Mouse (Mus musculus) lung, embryonic 14.5 days (tissue): Measurements from ENCODE around the gene Rnf169. TPM values are rescaled to one million over a fixed set of nuclear protein-coding genes. Genes with fewer than 3 reads are reported as not detected.

Source experiments
- ATAC-seq: fragments of 200-750 bp; cut with Nextera tagmentation; 2 replicates; pipeline ENCODE4 v1.8.0; 2017; ENCODE audit warnings: mild to moderate bottlenecking, moderate TSS enrichment, moderate library complexity; ENCODE audit not compliant: insufficient read depth
- DNase-seq: peaks from one replicate; pipeline ENCODE4 v3.0.0-alpha.2; 2015
- H3K27ac ChIP-seq: fragments of 300-500 bp; sonication (generic); 2 replicates; pipeline ENCODE4 v1.5.1; 2014; ENCODE audit warnings: low read depth, mild to moderate bottlenecking, moderate library complexity
- H3K27me3 ChIP-seq: fragments of 300-500 bp; sonication (generic); 2 replicates; pipeline ENCODE4 v1.6.1; 2014; ENCODE audit warnings: low read length, control low read depth; ENCODE audit not compliant: insufficient read depth
- H3K36me3 ChIP-seq: fragments of 300-500 bp; sonication (generic); 2 replicates; pipeline ENCODE4 v1.6.1; 2014; ENCODE audit warnings: control low read depth; ENCODE audit not compliant: insufficient read depth
- H3K4me1 ChIP-seq: fragments of 300-500 bp; sonication (generic); 2 replicates; pipeline ENCODE4 v1.6.1; 2014; ENCODE audit warnings: antibody characterized with exemption, control low read depth; ENCODE audit not compliant: insufficient read depth
- H3K4me2 ChIP-seq: fragments of 300-500 bp; sonication (generic); 2 replicates; pipeline ENCODE4 v1.6.1; 2014; ENCODE audit warnings: mild to moderate bottlenecking
- H3K4me3 ChIP-seq: fragments of 300-500 bp; sonication (generic); 2 replicates; pipeline ENCODE4 v1.5.1; 2014; ENCODE audit warnings: low read depth, low read length
- H3K9ac ChIP-seq: fragments of 300-500 bp; sonication (generic); 2 replicates; pipeline ENCODE4 v1.6.1; 2014
- H3K9me3 ChIP-seq: fragments of 300-500 bp; sonication (generic); 2 replicates; pipeline ENCODE4 v1.6.1; 2016; ENCODE audit warnings: low read depth, low read length, control low read depth
- CTCF ChIP-seq: IDR thresholded peaks from 2 replicates; pipeline ENCODE4 v1.5.1; 2016; ENCODE audit warnings: antibody characterized with exemption, low read depth
- WGBS: fragments of 180-500 bp; shearing (Covaris S2); extraction: QIAGEN DNeasy Blood & Tissue Kit; methylation state at CpG from one replicate; pipeline ENCODE4 v1.1.7; 2014; 5-methylcytosine and 5-hydroxymethylcytosine counted together
- polyA plus RNA-seq: library from polyadenylated mRNA; unstranded; fragments of >200 nt; fragmentation: Nextera tagmentation; extraction: Ambion mirVana; gene quantifications from 2 replicates; pipeline ENCODE4 v1.2.1, GENCODE M21; 2014

Gene Rnf169
- polyA plus RNA-seq, 1 experiment from 2014 or later = 7.8 TPM

DNA sequence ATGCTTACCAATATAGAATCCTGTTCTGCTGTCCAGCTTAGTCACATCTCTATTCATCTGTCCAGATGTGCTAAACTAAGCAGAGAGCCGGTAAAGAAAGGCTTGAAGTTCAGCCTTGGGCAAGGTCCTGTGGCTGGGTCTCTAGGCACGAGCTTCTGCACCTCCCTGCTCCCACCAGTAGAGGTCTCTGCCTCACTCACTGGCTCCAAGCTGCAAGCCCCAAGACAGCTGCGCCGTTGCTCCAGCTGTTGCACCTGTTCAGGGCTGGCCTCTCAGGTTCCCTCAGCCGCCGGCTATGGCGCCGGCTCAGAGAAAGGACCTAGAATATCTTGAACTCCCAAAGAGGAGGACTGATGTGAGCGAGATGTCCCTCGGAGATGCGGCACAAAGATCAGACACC, 29.4 kb upstream of the Rnf169 start:
- H3K27ac ChIP-seq = no peak overlapping the region
- no peaks in the 10 kb centered on the region for H3K36me3 ChIP-seq
- WGBS = 9% methylated on average over 11 of the region's 11 CpGs
- no peak overlapping the region for H3K4me2 ChIP-seq
- DNase-seq (peak; percentile 85), ATAC-seq (peak; percentile 42; the same call in 1 of the 2 replicates)
- no peaks in the 10 kb centered on the region for H3K4me1 ChIP-seq
- peaks cover 48% of the 10 kb centered on the region for H3K27me3 ChIP-seq
- TF ChIP-seq CTCF = peak; percentile 87
- no peak overlapping the region for H3K9ac ChIP-seq
- H3K9me3 ChIP-seq = no peaks in the 10 kb centered on the region
- H3K4me3 ChIP-seq = no peak overlapping the region

DNA sequence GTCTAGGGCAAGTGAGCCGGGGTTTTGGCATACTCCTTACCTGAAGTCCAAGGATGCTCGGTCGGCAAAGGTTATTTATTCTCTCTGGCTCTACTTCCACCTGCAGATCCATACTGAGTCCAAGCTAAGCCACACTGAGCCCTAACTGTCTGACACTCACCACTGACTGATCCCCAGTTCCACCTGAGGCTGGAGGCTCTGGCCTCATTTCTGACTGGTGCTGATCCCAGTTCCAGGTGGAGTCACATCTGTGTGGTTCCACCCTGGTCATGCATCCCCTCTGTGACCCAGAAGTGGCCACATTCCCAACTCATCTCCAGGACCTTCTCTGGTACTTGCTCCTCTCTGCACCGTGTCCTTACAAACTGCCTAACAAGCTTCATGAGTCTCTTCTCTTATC, 28.5 kb upstream of the Rnf169 start:
- Histone ChIP-seq H3K9me3 (no peaks in the 10 kb centered on the region), H3K4me1 (no peaks in the 10 kb centered on the region), H3K36me3 (no peaks in the 10 kb centered on the region), H3K27me3 (peaks cover 55% of the 10 kb centered on the region), H3K9ac (no peak overlapping the region), H3K27ac (no peak overlapping the region), H3K4me3 (no peak overlapping the region), H3K4me2 (no peak overlapping the region)
- 85% methylated on average over 4 of the region's 4 CpGs for WGBS
- TF ChIP-seq CTCF = no peak
- ATAC-seq (no peak), DNase-seq (no peak)

DNA sequence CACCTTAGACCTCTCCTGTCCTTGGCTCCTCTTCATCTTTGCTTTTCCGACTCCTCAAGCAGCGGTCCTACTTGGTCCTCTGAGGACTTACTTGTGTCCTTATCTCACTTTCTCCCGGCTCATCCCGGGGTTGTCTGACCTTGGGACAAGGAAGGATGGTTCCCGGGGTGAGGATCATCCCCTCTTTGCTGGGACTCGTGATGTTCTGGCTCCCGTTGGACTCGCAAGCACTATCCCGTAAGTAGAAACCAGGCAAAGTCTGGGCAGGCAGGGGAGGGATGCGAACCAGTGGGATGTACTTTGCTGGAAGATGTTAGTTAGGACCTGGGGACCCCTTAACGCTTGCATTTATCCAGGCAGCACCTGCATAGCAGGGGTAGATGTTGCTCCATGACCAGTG, 26.2 kb upstream of the Rnf169 start:
- Histone ChIP-seq H3K36me3 (no peaks in the 10 kb centered on the region), H3K4me3 (peak overlapping the region; percentile 41; the same call in 1 of the 2 replicates), H3K27ac (no peak overlapping the region), H3K27me3 (peaks cover 55% of the 10 kb centered on the region), H3K9ac (no peak overlapping the region), H3K4me1 (no peaks in the 10 kb centered on the region), H3K4me2 (peak overlapping the region; percentile 83), H3K9me3 (no peaks in the 10 kb centered on the region)
- 2% methylated on average over 11 of the region's 11 CpGs for WGBS
- DNase-seq (no peak), ATAC-seq (no peak)
- no peak for TF ChIP-seq CTCF

DNA sequence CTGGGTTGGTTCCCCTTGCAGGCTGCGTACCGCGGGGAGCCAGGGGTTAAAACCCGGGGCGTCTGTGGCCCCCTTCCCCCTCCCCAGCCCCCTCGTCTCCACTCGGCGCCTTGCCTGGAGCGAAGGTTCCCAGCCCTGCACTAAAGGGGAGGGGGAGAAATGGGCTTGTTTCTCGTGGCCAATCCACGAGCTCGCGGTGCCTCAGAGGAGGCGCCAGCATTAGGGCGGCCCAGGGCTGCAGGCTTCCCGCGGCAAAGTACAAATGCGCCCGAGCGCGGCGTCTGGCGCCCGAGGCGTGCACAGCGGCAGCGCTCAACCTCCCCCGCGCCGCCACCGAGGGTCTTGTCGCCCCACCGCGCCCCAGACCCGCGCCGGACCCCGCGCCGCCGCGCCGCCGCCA, 25.5 kb upstream of the Rnf169 start, which contains the start of gene Chrdl2:
Chrdl2 (plus strand) TSS at position 383 of the 400 bp plus-strand sequence.
- ATAC-seq = peak; percentile 80
- TF ChIP-seq CTCF = no peak
- H3K9ac ChIP-seq = peak within 1 kb of the TSS; percentile 48
- WGBS = under 1% methylated on average over 44 of the region's 44 CpGs
- H3K4me1 ChIP-seq = no peaks in the 10 kb centered on the region
- no peak within 1 kb of the TSS for H3K27ac ChIP-seq
- no peaks in the 10 kb centered on the region for H3K36me3 ChIP-seq
- H3K4me3 ChIP-seq = peak within 1 kb of the TSS; percentile 41
- peak; percentile 68 for DNase-seq
- H3K9me3 ChIP-seq = no peaks in the 10 kb centered on the region
- peak within 1 kb of the TSS; percentile 83 for H3K4me2 ChIP-seq
- H3K27me3 ChIP-seq = peaks cover 55% of the 10 kb centered on the region

DNA sequence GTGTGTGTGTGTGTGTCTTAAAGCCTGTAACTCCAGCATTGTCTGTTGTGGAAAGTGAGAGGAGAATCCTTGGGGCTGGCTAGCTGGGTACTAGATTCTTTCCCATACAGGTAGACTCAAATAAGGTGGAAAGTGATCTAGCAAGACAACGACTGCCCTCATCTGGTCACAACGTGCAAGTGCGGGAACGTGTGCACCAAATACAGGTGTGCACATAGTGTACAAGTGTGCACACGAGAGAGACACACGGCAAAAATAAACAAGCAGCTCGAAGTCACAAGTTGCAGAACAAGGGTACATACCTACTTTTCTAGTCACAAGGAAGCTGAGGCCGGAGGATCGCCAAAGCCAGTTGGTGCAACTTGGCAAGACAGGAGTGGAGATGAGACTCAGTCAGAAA, 23.5 kb upstream of the Rnf169 start:
- no peaks in the 10 kb centered on the region for H3K4me1 ChIP-seq
- H3K9ac ChIP-seq = no peak overlapping the region
- H3K36me3 ChIP-seq = no peaks in the 10 kb centered on the region
- H3K4me2 ChIP-seq = no peak overlapping the region
- H3K9me3 ChIP-seq = no peaks in the 10 kb centered on the region
- peaks cover 47% of the 10 kb centered on the region for H3K27me3 ChIP-seq
- peak; percentile 42 for DNase-seq
- H3K4me3 ChIP-seq = no peak overlapping the region
- 56% methylated on average over 9 of the region's 9 CpGs for WGBS
- H3K27ac ChIP-seq = no peak overlapping the region
- TF ChIP-seq CTCF = peak; percentile 58
- no peak for ATAC-seq

DNA sequence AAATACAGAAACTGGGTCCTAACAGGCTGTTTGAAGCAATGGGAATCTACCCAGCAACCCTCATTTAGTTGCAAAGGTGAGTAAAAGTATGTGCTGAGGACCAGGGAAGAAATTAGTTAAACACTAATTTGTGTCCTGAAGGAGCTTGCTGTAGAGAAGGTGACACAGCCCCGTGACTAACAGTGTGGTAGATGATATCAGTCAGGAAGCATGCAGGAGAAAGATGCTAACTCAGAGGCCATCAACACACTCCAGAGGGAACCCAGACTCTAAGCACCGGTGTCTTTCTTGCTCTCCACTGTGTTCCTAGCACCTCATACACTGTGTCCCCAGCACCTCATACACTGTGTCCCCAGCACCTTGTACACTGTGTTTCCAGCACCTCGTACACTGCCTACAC, 18.4 kb upstream of the Rnf169 start:
- Histone ChIP-seq H3K4me1 (no peaks in the 10 kb centered on the region), H3K9me3 (no peaks in the 10 kb centered on the region), H3K27ac (no peak overlapping the region), H3K36me3 (no peaks in the 10 kb centered on the region), H3K4me2 (no peak overlapping the region), H3K27me3 (no peaks in the 10 kb centered on the region), H3K4me3 (no peak overlapping the region), H3K9ac (no peak overlapping the region)
- TF ChIP-seq CTCF = no peak
- DNase-seq (no peak), ATAC-seq (no peak)
- 74% methylated on average over 3 of the region's 3 CpGs for WGBS

DNA sequence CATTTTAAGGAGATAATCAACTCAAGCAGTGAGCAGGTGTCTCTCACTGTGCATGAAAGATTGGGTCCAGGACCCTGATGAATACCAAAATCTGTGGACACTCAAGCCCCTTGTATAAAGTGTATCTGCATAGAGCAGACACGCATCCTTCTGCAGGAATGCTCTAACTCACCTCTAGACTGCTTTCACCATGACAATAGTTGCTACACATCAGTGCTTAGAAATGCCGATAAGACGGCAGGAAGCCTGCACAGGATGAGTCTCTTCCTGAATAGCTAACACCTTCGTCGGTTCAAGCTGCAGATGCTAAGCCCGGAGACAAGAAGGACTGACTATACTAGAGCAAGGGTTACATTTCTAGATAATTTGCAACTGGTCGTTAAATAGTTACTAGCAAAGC, 14.9 kb upstream of the Rnf169 start:
- Histone ChIP-seq H3K4me2 (no peak overlapping the region), H3K9me3 (no peaks in the 10 kb centered on the region), H3K27me3 (no peaks in the 10 kb centered on the region), H3K4me1 (no peaks in the 10 kb centered on the region), H3K27ac (no peak overlapping the region), H3K36me3 (no peaks in the 10 kb centered on the region), H3K9ac (no peak overlapping the region), H3K4me3 (no peak overlapping the region)
- WGBS = 70% methylated on average over 7 of the region's 7 CpGs
- ATAC-seq (no peak), DNase-seq (no peak)
- no peak for TF ChIP-seq CTCF

DNA sequence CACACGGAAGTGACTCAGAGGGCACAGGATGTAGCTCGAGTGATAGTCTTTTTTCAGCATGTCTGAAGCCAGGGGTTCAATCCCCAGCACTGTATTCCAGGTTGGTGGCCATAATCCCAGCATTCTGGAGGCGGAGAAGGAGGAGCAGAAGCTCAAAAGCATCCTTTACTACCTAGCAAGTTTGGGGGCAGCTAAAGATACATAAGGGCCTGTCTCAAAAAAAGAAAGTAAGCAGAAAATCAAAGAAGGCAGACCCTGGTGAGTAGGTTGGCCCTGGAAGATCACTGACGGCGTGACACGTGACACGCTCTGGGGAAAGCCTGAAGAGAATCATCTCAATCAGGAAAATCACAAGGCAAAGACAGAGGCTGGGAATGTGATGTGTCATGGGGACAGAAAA, 12.9 kb upstream of the Rnf169 start:
- ATAC-seq = no peak
- no peak overlapping the region for H3K9ac ChIP-seq
- H3K36me3 ChIP-seq = no peaks in the 10 kb centered on the region
- DNase-seq = no peak
- TF ChIP-seq CTCF = no peak
- no peak overlapping the region for H3K4me2 ChIP-seq
- H3K4me1 ChIP-seq = no peaks in the 10 kb centered on the region
- no peaks in the 10 kb centered on the region for H3K9me3 ChIP-seq
- no peak overlapping the region for H3K4me3 ChIP-seq
- 81% methylated on average over 7 of the region's 7 CpGs for WGBS
- H3K27me3 ChIP-seq = no peaks in the 10 kb centered on the region
- no peak overlapping the region for H3K27ac ChIP-seq
